Mouse (Mus musculus) bone marrow, adult 2 months (tissue): ENCODE measurements around the gene Ctnnbip1. TPM values are rescaled to one million over a fixed set of nuclear protein-coding genes. Genes with fewer than 3 reads are reported as not detected.

Source experiments
- H3K27ac ChIP-seq: fragments of 200-500 bp; 2 replicates; pipeline ENCODE4 v1.5.1; 2012; ENCODE audit warnings: low read depth, mild to moderate bottlenecking, control low read depth, inconsistent platforms, low read length; ENCODE audit not compliant: control insufficient read depth, poor library complexity, insufficient read depth
- H3K4me1 ChIP-seq: fragments of 200-500 bp; 2 replicates; pipeline ENCODE4 v1.6.1; 2011; ENCODE audit warnings: low read length; ENCODE audit not compliant: control insufficient read depth, insufficient read depth
- H3K4me3 ChIP-seq: fragments of 200-500 bp; replicated peaks from 2 replicates; pipeline ENCODE3; 2011; ENCODE audit warnings: mild to moderate bottlenecking, low read depth, low read length, control low read depth; ENCODE audit not compliant: control insufficient read depth
- CTCF ChIP-seq: fragments of 200-500 bp; IDR thresholded peaks from 2 replicates; pipeline ENCODE4 v1.5.1; 2011; ENCODE audit warnings: low read length, control low read depth; ENCODE audit not compliant: control insufficient read depth, insufficient read depth
- POLR2A ChIP-seq: fragments of 200-500 bp; IDR thresholded peaks from 2 replicates; pipeline ENCODE4 v1.6.1; 2011; ENCODE audit warnings: low read depth, mild to moderate bottlenecking, control low read depth, low read length, borderline replicate concordance; ENCODE audit not compliant: control insufficient read depth
- WGBS: fragments of 180-500 bp; shearing (Covaris S2); methylation state at CpG from one replicate; pipeline ENCODE4 v1.1.7; 2018; 5-methylcytosine and 5-hydroxymethylcytosine counted together
- polyA plus RNA-seq: library from polyadenylated mRNA; stranded (reverse); fragments of >200 nt; gene quantifications from 2 replicates; pipeline ENCODE4 v1.2.4, GENCODE M21; 2011; ENCODE audit warnings: low replicate concordance; ENCODE audit not compliant: missing spikeins, insufficient read depth, insufficient read length

Gene Ctnnbip1
- polyA plus RNA-seq, 1 experiment, result 4.8 TPM

GRCm38 (mm10) chr4:149570498-149570863 lies 52.4 kb downstream of the Ctnnbip1 start:
- Histone ChIP-seq H3K4me1 (no peaks in the 10 kb centered on the region), H3K27ac (no peak overlapping the region), H3K4me3 (no peak overlapping the region)
- TF ChIP-seq POLR2A, result no peak
- TF ChIP-seq CTCF, result no peak
- WGBS, result 27% methylated on average over 4 of the region's 4 CpGs

DNA sequence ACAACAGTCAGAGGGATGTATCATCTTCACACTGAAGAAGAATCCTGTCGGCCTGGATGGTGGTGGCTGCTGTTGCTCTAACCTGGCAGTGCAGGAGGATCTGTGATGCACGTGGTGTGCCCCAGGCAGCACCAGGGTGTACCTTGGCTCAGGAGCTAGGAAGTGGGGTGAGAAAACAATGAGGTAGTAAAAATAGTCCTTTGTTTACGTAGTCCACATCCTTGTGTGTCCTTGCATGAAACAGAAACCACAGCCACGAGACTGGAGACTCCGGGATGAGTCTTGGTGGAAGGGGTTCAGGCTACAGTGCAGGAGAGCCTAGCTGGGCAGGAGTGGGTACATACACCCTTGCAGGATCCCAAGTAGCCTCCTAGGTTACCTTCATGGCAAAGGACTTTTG lies 53.2 kb downstream of the Ctnnbip1 start:
- Histone ChIP-seq H3K4me3 (no peak overlapping the region), H3K4me1 (no peaks in the 10 kb centered on the region), H3K27ac (no peak overlapping the region)
- 74% methylated on average over 5 of the region's 5 CpGs for WGBS
- no peak for TF ChIP-seq CTCF
- no peak for TF ChIP-seq POLR2A

DNA sequence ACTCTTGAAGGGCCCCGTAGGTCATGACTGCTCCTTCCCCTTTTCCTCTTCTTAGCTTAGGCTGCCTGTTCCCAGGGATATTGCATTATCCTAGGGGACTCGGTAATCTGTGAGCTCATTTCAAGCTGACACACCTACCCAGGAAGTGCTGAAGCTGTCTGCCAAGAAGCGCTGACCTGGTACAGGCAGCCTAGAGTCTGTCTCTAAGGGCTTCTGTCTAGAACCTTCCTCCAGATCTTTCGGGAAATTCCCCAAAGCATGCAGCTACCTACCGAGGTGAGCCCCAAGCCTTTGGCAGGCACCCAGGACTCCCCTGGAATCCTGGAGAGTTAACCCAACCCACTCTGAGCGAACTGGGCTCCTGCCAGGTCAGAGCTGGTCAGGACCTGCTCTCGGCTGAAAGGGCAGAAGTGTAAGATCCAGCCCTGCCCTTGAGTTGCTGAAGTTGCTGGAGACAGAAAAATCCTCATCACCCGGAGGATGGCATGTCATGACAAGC lies 53.7 kb downstream of the Ctnnbip1 start:
- no peak overlapping the region for H3K27ac ChIP-seq
- no peak overlapping the region for H3K4me3 ChIP-seq
- 49% methylated on average over 8 of the region's 8 CpGs for WGBS
- no peaks in the 10 kb centered on the region for H3K4me1 ChIP-seq
- no peak for TF ChIP-seq CTCF

DNA sequence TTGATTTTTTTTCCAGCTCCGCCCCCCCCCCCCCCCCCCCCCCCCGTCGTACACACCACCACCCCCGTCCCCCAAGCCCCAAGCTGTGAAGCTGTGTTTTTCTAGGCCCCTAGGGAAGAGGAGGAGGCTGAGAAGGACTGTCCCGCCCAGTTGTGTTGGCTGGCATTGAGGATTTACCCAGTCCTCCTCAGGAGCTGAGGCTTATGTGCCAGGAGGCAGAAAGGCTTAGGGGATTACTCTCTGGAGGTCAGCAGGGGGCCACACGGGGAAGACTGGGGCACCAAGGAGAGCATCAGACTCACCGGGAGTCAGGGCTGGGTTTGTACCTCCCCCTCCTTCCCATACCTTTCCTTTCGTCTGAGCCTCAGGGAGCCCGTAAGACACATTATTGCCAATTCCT lies 54.4 kb downstream of the Ctnnbip1 start:
- Histone ChIP-seq H3K4me3 (no peak overlapping the region), H3K4me1 (no peaks in the 10 kb centered on the region), H3K27ac (no peak overlapping the region)
- no peak for TF ChIP-seq CTCF
- no peak for TF ChIP-seq POLR2A
- WGBS, result 41% methylated on average over 9 of the region's 9 CpGs

DNA sequence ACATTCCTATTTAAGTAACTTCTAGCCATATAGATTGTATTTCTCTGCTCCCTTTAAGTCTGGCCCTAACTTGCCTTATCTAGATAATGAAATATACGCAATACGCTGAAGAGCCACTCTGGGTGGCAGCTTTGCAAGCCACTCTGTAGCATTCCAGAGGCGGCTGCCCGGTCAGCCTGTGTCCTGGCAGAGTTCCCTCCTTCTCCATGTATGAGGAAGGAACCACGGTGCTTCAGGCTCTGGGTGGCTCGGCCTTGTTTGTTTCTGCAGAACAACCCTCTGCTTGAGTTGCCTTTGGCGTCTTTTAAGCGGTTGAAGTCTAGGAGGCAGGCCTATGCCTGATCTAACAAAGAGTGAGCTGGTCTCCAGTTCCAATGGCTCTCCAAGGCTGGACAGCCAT lies 54.8 kb downstream of the Ctnnbip1 start:
- WGBS, result 80% methylated on average over 8 of the region's 8 CpGs
- Histone ChIP-seq H3K4me1 (no peaks in the 10 kb centered on the region), H3K27ac (no peak overlapping the region), H3K4me3 (no peak overlapping the region)
- TF ChIP-seq CTCF, result no peak
- no peak for TF ChIP-seq POLR2A

- no peaks in the 10 kb centered on the region for H3K4me1 ChIP-seq
- no peak for TF ChIP-seq CTCF
- no peak for TF ChIP-seq POLR2A
- H3K27ac ChIP-seq, result no peak overlapping the region
- WGBS, result 80% methylated on average over 14 of the region's 14 CpGs
- no peak overlapping the region for H3K4me3 ChIP-seq
These were observed 56.4 kb downstream of the Ctnnbip1 start for GRCm38 (mm10) chr4:149574391-149574821.

- Histone ChIP-seq H3K27ac (no peak overlapping the region), H3K4me1 (no peaks in the 10 kb centered on the region), H3K4me3 (no peak overlapping the region)
- TF ChIP-seq POLR2A (no peak), CTCF (no peak)
- WGBS, result 81% methylated on average over 9 of the region's 9 CpGs
These were observed 58.0 kb downstream of the Ctnnbip1 start for GRCm38 (mm10) chr4:149576061-149576460.

- H3K4me1 ChIP-seq, result no peaks in the 10 kb centered on the region
- no peak overlapping the region for H3K27ac ChIP-seq
- 66% methylated on average over 4 of the region's 4 CpGs for WGBS
- H3K4me3 ChIP-seq, result no peak overlapping the region
- TF ChIP-seq CTCF, result no peak
- no peak for TF ChIP-seq POLR2A
These were observed 59.0 kb downstream of the Ctnnbip1 start for GRCm38 (mm10) chr4:149576993-149577548.
